Mouse (Mus musculus): ENCODE results near the gene Hoxa3. TPM values are rescaled to one million over a fixed set of nuclear protein-coding genes. Genes with fewer than 3 reads are reported as not detected.

Hoxa3 gene
- 18.3 and 20.8 TPM in 2 replicates for polyA plus RNA-seq (2012; rRNA removed)

GRCm38 (mm10) chr6:52213119-52213986 is at the start of gene Hoxa3, which contains the start of gene Gm28308:
Hoxa3 (minus strand) TSS chr6:52213336.
Gm28308 (minus strand) TSS chr6:52213339.

GRCm38 (mm10) chr6:52260654-52261575 is 47.8 kb upstream of the Hoxa3 start, which contains the start of gene Hoxa13:
Hoxa13 (minus strand) TSS chr6:52260880.

DNA sequence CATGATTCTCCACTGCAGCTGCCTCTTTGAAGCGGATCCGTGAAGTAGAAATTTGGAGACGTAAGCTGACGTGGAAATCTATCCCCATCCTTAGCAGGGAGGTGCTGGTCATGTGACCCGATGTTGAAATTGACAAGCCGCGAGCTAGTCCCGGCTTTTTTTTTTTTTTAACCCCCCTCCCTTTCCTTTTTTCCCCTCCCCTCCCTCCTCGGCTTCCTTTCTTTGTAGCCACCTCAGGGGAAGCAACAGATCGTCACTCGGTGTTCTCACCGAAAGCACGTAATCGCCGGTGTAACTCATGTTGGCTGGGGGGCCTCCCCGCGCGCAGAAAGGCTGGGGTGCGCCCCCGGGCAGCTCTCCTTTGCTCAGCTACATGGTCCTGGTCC is 32.6 kb upstream of the Hoxa3 start, which contains the start of gene Hoxa11:
Hoxa11 (minus strand) TSS at position 54 of the 386 bp plus-strand sequence.

DNA sequence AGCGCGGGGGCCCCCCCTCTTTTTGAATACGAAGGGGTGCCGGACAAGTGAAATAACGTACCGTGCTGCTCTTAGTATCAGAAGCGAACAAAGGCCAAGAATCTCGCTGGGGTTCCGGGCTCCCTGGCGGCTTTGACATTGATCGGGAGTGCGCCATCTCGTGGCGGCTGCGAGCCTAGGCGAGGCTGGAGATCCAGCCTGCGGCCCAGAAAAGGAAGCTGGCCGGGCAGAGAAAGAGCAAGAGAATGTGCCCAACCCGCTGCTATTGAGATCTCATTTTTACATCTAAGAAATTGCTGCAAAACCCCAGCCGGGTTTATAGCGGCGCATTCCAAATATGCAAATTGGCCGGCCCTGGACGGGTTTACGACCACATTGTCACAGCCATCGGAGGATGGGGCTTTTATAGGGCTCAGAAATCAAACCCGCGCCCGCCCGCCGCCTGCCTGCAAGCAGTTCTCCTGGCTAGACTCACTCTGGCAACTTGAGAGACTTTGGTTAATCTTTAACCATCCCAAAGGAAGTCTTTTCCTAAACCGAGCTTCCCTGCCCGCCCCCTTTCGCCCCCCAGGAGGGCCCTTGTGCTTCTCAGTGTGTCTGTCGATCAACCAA is 27.4 kb upstream of the Hoxa3 start, which contains the start of gene Hoxa10:
Hoxa10 (minus strand) TSS at position 466 of the 612 bp plus-strand sequence.

GRCm38 (mm10) chr6:52230516-52231165 is 17.5 kb upstream of the Hoxa3 start, which contains the start of gene Hoxa9:
Hoxa9 (minus strand) TSS chr6:52231089.

GRCm38 (mm10) chr6:52221337-52221992 is 8.3 kb upstream of the Hoxa3 start, which contains the start of gene Hoxa7:
Hoxa7 (minus strand) TSS chr6:52221854.

GRCm38 (mm10) chr6:52208072-52208867 is 4.9 kb downstream of the Hoxa3 start, which contains the start of gene Hoxa6:
Hoxa6 (minus strand) TSS chr6:52208722.

GRCm38 (mm10) chr6:52204050-52204752 is 8.9 kb downstream of the Hoxa3 start, which contains the start of gene Hoxa5:
Hoxa5 (minus strand) TSS chr6:52204587.

DNA sequence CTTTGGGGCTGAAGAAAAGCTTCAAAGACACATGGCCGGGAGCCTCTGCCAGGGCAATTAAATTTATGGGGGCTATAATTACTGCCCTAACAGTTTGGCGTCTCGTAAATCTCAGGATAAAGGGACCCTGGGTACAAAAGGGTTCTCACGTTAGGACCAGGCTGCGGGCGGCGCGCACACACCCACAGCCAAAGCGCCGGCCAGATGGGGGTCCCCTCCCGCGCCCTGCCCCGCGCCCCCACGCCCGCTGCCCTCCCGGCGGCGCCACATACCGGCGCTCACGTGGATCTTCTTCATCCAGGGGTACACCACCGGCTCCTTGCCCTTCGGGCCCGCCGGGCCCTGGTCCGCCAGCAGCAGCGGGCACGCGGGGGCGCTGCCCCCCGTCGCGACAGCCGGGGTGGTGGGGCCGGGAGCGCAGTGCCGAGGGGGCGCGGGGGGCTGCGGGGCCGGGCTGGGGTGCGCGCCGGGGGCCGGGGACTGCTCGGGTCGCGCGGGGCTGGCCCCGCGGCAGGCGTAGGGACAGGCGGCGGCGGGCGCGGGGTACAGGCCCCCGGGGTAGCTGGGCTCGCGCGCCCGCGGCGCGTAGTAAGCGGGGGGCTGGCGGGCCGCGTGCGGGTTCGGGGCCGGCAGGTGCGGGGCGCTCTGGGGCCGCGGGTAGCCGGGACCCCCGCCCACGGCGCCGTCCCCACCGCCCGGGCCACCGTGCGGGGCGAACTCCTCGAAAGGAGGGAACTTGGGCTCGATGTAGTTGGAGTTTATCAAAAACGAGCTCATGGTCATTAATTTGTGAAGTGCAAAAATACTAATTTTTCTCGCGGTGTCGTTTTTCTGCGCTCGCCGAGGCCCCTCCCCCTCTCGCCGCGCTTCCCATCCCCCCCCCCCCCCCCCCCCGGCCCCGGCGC is 22.0 kb downstream of the Hoxa3 start, which contains the start of gene Hoxa4:
Hoxa4 (minus strand) TSS at position 848 of the 905 bp plus-strand sequence.

DNA sequence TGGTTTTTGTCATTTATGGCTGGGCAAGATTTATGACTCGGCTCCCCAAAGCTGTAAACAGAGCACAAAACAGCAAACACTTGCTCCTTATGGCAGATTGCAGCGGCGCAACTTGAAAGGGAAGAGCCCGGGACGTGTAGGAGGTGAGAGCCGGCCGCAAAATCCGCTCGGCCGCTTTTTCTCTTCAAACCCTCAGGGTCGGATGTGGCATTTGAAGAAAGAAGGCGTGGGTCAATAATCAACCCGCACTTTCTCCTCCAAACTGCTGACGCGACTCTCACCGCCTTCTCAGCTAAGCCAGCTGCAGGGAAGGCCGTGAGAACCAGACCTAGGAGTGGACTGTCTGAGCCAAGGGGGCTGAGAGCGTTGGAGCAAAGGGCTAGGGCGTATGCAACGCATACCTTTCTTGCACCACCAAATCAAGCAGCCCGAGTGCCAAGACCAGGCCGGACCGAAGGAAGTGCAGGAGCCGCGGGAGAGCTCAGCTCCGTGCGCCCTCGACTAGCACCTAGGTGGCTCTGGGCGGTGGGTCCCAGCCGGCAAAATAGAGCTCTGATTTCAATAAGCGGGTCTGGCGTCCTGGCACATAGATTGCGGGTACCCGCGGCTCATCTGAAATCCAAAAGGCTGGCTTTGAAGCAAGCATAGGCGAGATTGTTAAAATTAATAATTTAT is 35.9 kb downstream of the Hoxa3 start, which contains the start of gene 5730596B20Rik:
5730596B20Rik (plus strand) TSS at position 438 of the 675 bp plus-strand sequence.

DNA sequence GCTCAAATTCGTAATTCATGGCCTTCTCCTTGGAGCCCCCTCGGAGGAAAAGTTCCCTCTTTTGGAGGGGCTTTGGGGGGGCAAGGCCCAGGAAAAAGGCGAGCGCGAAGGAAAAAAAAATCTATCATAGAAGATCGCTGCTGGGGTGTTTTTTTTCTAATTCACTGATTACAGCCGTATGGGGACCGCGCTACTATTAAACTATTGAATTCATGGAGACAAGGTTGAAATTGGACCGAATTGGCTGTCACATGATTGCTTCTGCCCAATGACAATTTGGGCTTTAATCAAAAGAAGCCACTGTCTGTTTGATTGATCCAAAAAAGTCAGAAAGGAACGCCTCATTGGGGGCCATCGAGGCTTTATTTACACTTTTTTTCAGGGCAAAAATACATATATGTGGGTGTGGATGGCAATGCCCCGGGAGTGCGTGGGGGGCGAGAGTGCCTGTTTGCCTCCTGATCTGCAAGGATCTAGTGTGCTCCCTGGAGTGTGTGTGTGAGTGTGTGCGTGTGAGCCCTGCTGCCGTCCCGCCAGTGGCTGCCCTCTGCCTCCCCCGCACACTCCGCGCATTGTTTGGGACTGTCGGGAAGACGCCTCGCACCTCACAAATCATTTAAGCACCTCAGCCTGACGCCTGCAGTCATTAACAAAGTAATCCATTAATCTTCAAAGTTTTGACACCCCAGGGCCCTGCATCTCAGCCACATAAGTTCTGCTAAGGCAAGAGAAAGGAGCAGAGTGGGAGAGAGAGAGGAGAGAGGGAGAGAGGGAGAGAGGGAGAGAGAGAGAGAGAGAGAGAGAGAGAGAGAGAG is 48.3 kb downstream of the Hoxa3 start, which contains the start of gene Hoxa2:
Hoxa2 (minus strand) TSS at position 206 of the 815 bp plus-strand sequence.

GRCm38 (mm10) chr6:52158276-52159051 is 54.7 kb downstream of the Hoxa3 start, which contains the start of gene Hoxa1:
Hoxa1 (minus strand) TSS chr6:52158317.

